10 mouse cellular contexts compared by ENCODE assay signal in genomic region chr11:100609997-100610680, GRCm38 (mm10). TPM values are rescaled to one million over a fixed set of nuclear protein-coding genes. Genes with fewer than 3 reads are reported as not detected.
DNase-seq lines count a peak whose midpoint lies in the region; ATAC-seq and TF ChIP-seq lines count a peak whose summit lies in the region.
"Had no signal": no experiment of that assay in that cellular context is flagged by ENCODE, and none has a peak within 500 bp of the region (broad histone marks: within the 10 kb centered on the region; RNA-seq: fewer than 3 reads in every experiment).

No protein-coding gene starts in this region.

- peaks cover 9% of the 10 kb centered on the region; the same call in 1 of the 2 replicates for H3K36me3 ChIP-seq in heart, embryonic 15.5 days

- no peak overlapping the region for H3K4me3 ChIP-seq in layer of hippocampus, adult 2 months
- peak overlapping the region; percentile 45 for H3K4me3 ChIP-seq in brown adipose tissue, adult 24 weeks (ENCODE audit: insufficient read depth, low read depth, low read length)
- no peak overlapping the region for H3K4me3 ChIP-seq in heart, embryonic 15.5 days
- H3K4me3 ChIP-seq: midbrain, embryonic 10.5 days had no signal

- peak overlapping the region; percentile 33 for H3K4me2 ChIP-seq in heart, embryonic 15.5 days

- H3K4me1 ChIP-seq in brown adipose tissue, adult 24 weeks (ENCODE audit: control insufficient read depth, insufficient read depth, insufficient read length, low read length): peaks cover 28% of the 10 kb centered on the region
- H3K4me1 ChIP-seq in heart, embryonic 15.5 days (replicated peaks): peaks cover 47% of the 10 kb centered on the region
- H3K4me1 ChIP-seq: midbrain, embryonic 10.5 days had no signal

- no peak for DNase-seq in layer of hippocampus, adult 2 months (ENCODE audit: low spot score in 2 of 2)
- DNase-seq in layer of hippocampus, adult 9-10 months (ENCODE audit: low spot score): no peak
- DNase-seq in lung, postnatal 10 days: peak; percentile 25
- DNase-seq in thymus, postnatal 0 days (ENCODE audit: low spot score): no peak
- no peak for DNase-seq in natural killer cell, adult 2 months (ENCODE audit: low spot score in 2 of 2)
- DNase-seq: layer of hippocampus, adult 9-11 months; right cerebral cortex, adult 18-20 months had no signal

- peak overlapping the region; percentile 49 for H3K27ac ChIP-seq in layer of hippocampus, adult 2 months
- peak overlapping the region; percentile 82 for H3K27ac ChIP-seq in brown adipose tissue, adult 24 weeks (replicated peaks; ENCODE audit: low read depth, low read length)
- peak overlapping the region; percentile 68 for H3K27ac ChIP-seq in heart, embryonic 15.5 days
- H3K27ac ChIP-seq: midbrain, embryonic 10.5 days had no signal

- WGBS in heart, embryonic 15.5 days: 42% methylated on average over 9 of the region's 9 CpGs

- TF ChIP-seq CTCF in layer of hippocampus, adult 2 months (conservative IDR thresholded peaks at IDR 0.05): no peak

- ATAC-seq in heart, embryonic 15.5 days (replicated peaks; ENCODE audit: insufficient number of reproducible peaks, insufficient read depth, low FRiP score, low read depth): peak; percentile 78; the same call in 1 of the 2 replicates

- H3K9me3 ChIP-seq in heart, embryonic 15.5 days (replicated peaks): no peaks in the 10 kb centered on the region
- H3K9me3 ChIP-seq: midbrain, embryonic 10.5 days had no signal

- H3K27me3 ChIP-seq in heart, embryonic 15.5 days: no peaks in the 10 kb centered on the region

- peak overlapping the region; percentile 3; the same call in 1 of the 2 replicates for H3K9ac ChIP-seq in heart, embryonic 15.5 days

RNA-seq across cellular contexts. Expression of gene Nkiras2, which starts 8.9 kb away (rescaled TPM):
- total RNA-seq in layer of hippocampus, adult 2 months (2021): 10 to 100 TPM; 11.8 to 13.1 TPM
- 32.0 and 37.6 TPM in 2 replicates for polyA plus RNA-seq in brown adipose tissue, adult 24 weeks (2012; ENCODE audit: insufficient read depth, insufficient read length, missing spikeins)
- polyA plus RNA-seq in heart, embryonic 15.5 days (2015; fragmentation: Nextera tagmentation; extraction: Ambion mirVana): 59.8 and 70.3 TPM in 2 replicates
- 39.7 and 41.2 TPM in 2 replicates for polyA plus RNA-seq in thymus, postnatal 0 days (2015; fragmentation: Nextera tagmentation; extraction: Ambion mirVana)

RNA-seq across cellular contexts. Expression of gene Dnajc7, which starts 9.8 kb away (rescaled TPM):
- 100 to 1,000 TPM; 242 to 257 TPM for total RNA-seq in layer of hippocampus, adult 2 months (2021)
- polyA plus RNA-seq in brown adipose tissue, adult 24 weeks (2012; ENCODE audit: insufficient read depth, insufficient read length, missing spikeins): 246 and 295 TPM in 2 replicates
- polyA plus RNA-seq in heart, embryonic 15.5 days (2015; fragmentation: Nextera tagmentation; extraction: Ambion mirVana): 184 and 206 TPM in 2 replicates
- 191 and 202 TPM in 2 replicates for polyA plus RNA-seq in thymus, postnatal 0 days (2015; fragmentation: Nextera tagmentation; extraction: Ambion mirVana)

RNA-seq across cellular contexts. Expression of gene Cnp, which starts 35.4 kb away (rescaled TPM):
- total RNA-seq in layer of hippocampus, adult 2 months (2021): 100 to 1,000 TPM; 168 to 183 TPM
- 7.7 and 8.4 TPM in 2 replicates for polyA plus RNA-seq in brown adipose tissue, adult 24 weeks (2012; ENCODE audit: insufficient read depth, insufficient read length, missing spikeins)
- 17.4 and 27.6 TPM in 2 replicates for polyA plus RNA-seq in heart, embryonic 15.5 days (2015; fragmentation: Nextera tagmentation; extraction: Ambion mirVana)
- polyA plus RNA-seq in thymus, postnatal 0 days (2015; fragmentation: Nextera tagmentation; extraction: Ambion mirVana): 167 and 169 TPM in 2 replicates
